Mouse (Mus musculus): ENCODE measurements at regions not wholly inside any gene's neighbourhood (a gene's known extent, or its start where the extent isn't known, plus 50 kb on each side); places are given as distances from the start of the nearest gene placed in this dataset.
"Not testable (repeated sequence)": the region's sequence is repeated elsewhere in the genome, so short reads cannot be mapped to it uniquely, and the experiment has no call there.

- no peak for DNase-seq (ENCODE audit: extremely low read depth, low read depth)
Measured at GRCm38 (mm10) chr1:177501288-177501687, 59.1 kb downstream of the Zbtb18 start.

DNA sequence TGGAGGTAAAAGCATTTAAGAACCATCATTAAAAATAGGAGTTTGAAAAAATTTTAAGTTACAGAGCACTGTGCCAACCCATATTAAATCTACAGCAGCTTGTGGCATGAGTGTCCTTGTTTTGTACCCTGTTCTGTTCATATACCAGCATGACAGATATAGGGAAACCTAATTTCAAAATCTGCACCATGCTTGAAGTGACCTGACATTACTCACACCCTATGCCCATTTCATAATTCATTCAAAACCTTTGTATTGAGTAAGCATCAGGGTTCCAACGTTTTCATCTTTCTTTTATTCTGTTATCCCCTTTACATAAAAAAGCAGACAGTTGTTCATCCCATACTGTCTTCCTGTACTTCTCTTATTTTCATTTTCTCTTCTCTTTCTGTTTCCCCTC lies 61.8 kb downstream of the Zbtb18 start:
- no peak for DNase-seq (ENCODE audit: extremely low read depth, low read depth)

GRCm38 (mm10) chr1:177504743-177505142 lies 62.6 kb downstream of the Zbtb18 start:
- no peak for DNase-seq (ENCODE audit: extremely low read depth, low read depth)

DNA sequence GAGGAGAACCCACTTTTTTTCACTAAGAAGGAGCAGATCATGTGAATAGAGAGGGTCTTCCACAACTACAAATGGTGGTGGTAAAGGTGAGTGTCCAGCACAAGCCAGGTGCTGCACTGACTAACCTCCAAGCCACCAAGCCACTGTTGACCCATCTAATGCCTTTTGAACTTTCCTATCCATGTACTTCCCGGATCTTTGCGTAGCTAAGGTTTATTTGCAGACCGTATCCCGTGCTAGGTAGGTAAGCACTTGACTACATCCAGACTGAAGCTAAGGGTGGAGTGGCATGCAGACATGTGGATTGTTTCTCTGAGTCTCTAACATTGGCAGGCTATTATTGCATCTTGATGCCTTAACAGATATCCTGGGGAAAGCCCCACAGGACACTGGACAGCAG lies 65.2 kb downstream of the Zbtb18 start:
- not testable (repeated sequence) for DNase-seq (ENCODE audit: extremely low read depth, low read depth)

GRCm38 (mm10) chr1:177509786-177510185 lies 67.6 kb downstream of the Zbtb18 start:
- DNase-seq (ENCODE audit: extremely low read depth, low read depth): no peak

DNA sequence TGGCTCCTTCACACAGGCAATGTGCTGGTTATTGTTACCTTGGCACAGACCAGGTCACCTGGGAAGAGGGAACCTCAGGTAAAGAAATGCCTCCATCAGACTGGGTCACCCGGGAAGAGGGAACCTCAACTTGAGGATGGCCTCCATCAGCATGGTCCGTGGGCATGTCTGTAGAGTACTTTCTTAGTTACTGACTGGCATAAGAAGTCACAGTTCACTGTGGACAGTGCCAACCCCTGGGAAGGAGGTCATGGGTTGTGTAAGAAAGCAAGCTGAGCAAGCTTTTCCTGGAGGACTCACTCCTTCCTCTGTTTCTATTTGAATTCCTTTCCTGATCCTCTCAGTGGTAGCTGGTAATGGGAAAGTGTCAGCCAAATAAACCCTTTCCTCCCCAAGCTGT lies 70.0 kb downstream of the Zbtb18 start:
- DNase-seq (ENCODE audit: extremely low read depth, low read depth): no peak

DNA sequence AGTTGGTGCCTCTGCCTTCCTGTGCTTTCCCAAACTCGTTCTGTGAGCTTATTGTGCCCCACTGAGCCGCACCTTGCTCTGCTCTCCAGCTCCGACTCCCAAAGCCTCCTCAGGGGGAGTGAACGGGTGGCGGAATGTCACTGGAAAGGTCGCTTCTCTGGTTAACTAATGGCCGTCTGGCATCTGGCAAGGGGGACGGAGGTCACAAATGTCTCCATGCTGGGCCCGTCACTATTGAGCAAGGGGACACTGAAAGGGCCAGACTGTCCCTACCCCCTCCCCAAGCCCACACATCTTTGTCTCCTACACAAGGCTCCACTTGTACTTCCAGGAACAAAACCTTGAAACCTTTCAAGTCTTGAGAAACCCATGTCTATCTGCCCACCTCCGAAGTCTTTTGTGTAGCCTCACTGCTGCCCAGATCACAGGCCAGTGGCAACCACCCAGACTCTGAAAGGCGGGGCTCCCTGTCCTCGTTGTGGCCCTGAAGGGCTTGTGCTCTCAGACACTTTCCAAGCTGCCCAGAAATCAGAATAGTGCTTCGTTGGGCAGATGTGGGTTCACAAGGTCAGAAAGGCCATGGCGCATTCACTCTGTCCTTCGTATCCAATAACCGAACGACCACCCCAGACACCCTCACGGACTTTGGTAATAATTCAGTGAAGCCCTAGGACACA lies 75.9 kb downstream of the Zbtb18 start:
- DNase-seq (ENCODE audit: extremely low read depth, low read depth): no peak

GRCm38 (mm10) chr1:177518897-177519513 lies 76.9 kb downstream of the Zbtb18 start:
- DNase-seq (ENCODE audit: extremely low read depth, low read depth): no peak

DNA sequence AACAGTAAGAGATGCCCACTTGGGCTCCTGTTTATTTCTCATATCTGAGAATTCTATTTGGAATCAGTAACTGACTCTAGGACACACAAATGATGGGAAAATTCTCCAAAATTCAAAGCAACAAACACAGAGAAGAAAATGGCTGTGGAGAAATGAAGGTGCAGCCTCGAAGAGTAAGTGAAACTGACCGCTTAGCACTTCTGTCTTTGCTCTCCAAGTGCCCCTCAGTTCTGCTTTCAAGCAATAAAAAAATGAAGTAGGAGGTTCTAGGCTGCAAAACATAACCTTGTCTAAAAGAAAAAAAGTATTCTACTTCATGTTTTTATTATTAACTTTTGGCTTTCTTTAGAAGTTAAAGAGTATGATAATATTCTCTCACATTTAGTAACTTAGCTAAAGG lies 79.0 kb downstream of the Zbtb18 start:
- DNase-seq (ENCODE audit: extremely low read depth, low read depth): no peak

- no peak for DNase-seq (ENCODE audit: extremely low read depth, low read depth)
Measured at GRCm38 (mm10) chr1:177525141-177525540, 83.0 kb downstream of the Zbtb18 start.

DNA sequence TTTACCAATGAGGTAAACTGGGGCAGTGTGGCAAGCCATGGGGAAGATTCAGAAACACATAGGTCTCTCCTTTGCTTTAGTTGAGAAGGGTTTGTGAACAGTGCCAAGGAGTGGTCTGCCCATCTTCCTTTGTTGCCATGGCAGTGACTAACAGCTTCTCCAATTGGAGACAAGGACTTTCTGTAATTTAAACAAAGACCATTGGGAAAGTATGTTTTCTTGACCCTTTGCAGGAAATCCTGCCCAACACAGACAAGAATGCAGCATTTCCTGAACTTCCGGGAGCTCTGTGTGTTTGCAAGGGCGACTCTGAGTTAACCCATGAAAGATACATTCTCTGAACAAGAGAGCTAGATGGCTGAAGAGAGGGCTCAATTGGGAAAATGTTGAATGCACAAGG lies 89.6 kb downstream of the Zbtb18 start:
- DNase-seq (ENCODE audit: extremely low read depth, low read depth): no peak

GRCm38 (mm10) chr1:177532656-177533055 lies 90.5 kb downstream of the Zbtb18 start:
- no peak for DNase-seq (ENCODE audit: extremely low read depth, low read depth)

GRCm38 (mm10) chr1:177533332-177533731 lies 91.2 kb downstream of the Zbtb18 start:
- DNase-seq (ENCODE audit: extremely low read depth, low read depth): no peak

GRCm38 (mm10) chr1:177545031-177545735 lies 103.0 kb downstream of the Zbtb18 start:
- DNase-seq (ENCODE audit: extremely low read depth, low read depth): no peak

- DNase-seq (ENCODE audit: extremely low read depth, low read depth): no peak
Measured at GRCm38 (mm10) chr1:177547716-177548115, 105.6 kb downstream of the Zbtb18 start.

DNA sequence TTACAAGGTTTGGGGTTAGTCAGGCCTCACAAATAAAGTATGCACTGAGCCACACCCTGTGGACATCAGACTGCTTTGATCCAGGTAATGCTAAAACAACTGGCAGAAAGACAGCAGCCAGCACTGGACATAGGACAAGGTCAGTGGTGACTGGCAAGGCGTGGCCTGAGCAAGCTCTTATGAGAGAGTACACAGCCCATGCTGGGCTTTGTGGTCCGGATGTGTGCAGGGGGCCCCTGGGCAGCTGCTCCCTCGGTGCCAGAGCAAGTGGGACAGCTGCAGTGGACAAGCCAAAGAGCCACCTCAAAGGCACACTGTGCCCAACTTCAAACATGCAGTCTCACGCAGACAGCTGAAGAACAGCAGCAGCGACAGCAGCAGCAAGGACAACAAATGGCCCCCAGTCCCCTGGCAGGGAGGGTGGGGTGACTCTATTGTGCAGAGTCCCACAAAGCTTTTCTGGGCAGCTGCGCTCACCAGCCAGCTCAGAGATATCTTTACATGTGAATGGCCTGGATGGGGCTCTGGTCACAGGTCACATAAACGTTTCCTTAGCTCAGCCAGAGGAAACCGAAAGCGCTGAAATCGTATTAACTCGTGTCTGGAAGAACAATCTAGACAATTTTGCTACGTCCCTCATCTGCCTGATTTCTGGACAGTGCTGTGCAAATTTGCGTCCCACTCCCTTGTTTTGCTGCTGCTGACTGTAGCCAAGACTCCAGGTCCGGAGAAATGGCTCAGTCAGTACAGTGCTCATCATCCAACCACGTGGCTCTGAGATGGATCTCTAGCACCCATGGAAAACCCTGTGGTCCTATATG lies 113.5 kb downstream of the Zbtb18 start:
- DNase-seq (ENCODE audit: extremely low read depth, low read depth): no peak

GRCm38 (mm10) chr1:177557432-177557831 lies 115.3 kb downstream of the Zbtb18 start:
- DNase-seq (ENCODE audit: extremely low read depth, low read depth): no peak

DNA sequence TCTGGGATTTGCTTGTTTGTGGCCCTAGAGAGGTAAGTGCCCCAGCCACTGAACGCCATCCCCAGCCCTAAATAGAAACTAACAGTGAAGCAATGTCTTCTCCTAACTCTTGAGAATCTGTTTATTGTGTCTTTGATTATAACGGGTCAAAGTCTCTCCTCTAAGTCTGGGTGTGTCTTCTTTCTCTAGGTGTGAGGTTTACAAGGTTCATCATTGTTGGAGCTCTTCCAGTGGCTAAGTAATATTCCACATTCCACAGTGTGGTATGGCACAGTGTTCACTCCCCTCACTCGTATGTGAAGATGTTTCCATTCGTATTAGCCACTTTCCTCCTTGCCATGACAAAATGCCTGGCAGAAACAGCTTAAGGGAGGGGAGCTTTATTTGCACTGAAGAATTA lies 115.7 kb downstream of the Zbtb18 start:
- no peak for DNase-seq (ENCODE audit: extremely low read depth, low read depth)

DNA sequence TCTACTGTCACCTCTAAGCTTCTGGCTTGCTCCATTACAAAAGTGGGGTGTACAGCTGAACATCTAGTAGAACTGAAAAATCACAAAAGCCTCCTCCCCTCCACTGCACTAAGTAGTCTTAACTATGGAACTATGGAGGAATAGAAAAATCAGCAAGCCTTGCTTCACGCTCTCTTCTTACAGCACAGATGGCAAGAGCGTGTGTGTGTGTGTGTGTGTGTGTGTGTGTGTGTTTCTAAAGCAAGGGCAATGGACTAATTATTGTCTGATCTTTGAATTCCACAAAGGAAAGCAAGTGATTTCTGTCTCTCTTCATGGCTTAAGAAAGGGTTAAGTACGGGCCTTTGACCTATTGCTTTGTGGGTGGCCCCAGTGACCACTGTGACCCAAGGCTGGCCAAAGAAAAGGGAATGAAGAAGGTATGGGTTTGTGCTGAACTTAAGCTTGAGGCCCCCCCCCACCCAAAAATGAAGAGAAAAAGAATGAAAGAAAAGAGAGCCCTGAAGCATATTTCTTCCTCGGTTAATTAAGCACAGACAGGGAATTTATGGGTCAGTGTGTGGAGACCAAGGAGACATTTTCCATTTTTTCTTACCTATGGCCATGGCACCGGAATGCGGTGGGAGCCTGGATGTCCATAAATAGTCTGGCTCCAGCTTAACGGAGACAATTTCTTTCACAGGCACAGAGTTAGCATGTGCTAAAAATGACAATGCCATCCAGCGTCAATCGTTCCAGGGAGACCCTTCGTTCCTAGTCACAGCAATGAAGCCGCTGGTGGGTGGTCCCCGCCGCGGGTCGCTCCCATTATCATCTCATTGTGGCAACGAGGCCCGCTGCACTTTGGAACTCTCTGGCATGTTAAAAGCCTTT lies 119.8 kb downstream of the Zbtb18 start:
- DNase-seq (ENCODE audit: extremely low read depth, low read depth): no peak

DNA sequence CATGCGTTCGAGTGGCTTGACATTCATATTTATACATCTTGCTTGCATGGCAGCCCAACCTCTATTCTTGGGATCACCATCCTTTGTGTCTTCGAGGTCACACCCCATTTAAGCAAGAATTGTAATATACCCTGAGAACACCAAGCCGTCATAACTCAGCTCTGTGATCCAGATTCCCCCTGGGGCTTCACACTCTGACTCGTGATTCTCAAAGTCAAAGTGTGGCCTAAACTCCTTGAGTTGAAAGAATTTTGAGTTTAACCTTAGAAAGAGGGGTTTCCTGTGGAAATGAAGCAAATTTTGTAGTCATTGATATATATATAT lies 120.4 kb downstream of the Zbtb18 start:
- DNase-seq (ENCODE audit: extremely low read depth, low read depth): no peak

- no peak for DNase-seq (ENCODE audit: extremely low read depth, low read depth)
Measured at GRCm38 (mm10) chr1:177565678-177566077, 123.5 kb downstream of the Zbtb18 start.
